Mouse (Mus musculus): ENCODE results near the gene Ass1.

The Ass1 gene

GRCm38 (mm10) chr2:31490556-31490955 lies 20.5 kb downstream of the Ass1 start:
- no peak for DNase-seq

DNA sequence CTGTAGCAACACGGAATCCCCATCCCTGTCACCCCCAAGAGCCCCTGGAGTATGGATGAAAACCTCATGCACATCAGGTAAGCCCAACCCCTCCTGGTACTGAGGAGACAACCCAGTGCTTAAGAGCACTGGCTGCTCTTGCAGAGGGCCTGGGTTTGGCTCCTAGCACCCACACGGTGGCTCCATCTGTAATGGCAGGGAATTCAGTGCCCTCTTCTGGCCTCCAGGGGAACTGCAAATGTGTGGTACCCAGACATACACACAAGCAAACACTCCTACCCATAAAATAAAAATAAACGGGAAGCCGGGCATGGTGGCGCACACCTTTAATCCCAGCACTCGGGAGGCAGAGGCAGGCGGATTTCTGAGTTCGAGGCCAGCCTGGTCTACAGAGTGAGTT lies 22.3 kb downstream of the Ass1 start:
- DNase-seq: no peak

- no peak for DNase-seq
Observed at GRCm38 (mm10) chr2:31493243-31493642, 23.2 kb downstream of the Ass1 start.

DNA sequence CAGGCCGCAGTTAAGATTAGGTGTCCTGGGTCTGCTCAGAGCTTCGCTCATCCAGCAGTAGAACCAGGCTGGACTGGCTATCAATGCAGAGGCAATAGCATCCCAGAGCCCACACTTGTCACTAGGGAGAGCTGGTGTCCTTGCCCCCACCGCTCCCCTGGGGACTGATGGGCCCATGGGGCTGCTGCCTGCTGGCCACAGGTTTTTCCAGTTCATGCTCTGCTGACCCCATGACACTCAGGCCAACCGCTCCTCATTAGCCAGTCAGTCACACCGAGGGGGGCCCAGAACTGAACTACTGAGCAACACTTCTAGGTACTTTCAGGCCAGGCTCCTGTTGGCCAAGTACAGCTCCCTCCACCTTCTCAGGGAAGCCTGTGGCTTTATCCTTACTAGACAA lies 24.3 kb downstream of the Ass1 start:
- DNase-seq: peak in 1 of 2 experiments; percentile 42

GRCm38 (mm10) chr2:31495046-31495476 lies 25.1 kb downstream of the Ass1 start:
- DNase-seq: no peak

GRCm38 (mm10) chr2:31496141-31496540 lies 26.1 kb downstream of the Ass1 start:
- no peak for DNase-seq

GRCm38 (mm10) chr2:31497113-31497512 lies 27.1 kb downstream of the Ass1 start:
- no peak for DNase-seq

DNA sequence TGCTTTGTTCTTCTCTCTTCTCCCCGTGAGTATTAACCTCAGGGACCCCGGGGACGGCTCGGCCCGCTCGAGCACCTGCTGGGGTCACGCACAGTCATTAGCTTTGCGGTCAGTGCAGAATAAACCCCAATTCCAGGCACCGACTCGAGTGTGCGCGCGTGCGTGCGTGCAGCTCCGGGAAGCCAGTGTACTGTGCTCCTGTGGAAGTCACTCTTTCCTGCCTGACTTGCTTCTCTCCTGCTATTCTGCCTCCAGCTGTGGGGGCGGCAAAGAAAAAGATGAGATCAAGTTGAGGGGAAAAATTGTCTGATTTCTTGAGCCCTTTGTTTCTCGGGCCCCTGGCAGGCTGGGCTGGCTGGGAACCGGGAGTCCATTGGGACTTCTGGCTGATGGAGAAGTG lies 27.6 kb downstream of the Ass1 start:
- no peak for DNase-seq

DNA sequence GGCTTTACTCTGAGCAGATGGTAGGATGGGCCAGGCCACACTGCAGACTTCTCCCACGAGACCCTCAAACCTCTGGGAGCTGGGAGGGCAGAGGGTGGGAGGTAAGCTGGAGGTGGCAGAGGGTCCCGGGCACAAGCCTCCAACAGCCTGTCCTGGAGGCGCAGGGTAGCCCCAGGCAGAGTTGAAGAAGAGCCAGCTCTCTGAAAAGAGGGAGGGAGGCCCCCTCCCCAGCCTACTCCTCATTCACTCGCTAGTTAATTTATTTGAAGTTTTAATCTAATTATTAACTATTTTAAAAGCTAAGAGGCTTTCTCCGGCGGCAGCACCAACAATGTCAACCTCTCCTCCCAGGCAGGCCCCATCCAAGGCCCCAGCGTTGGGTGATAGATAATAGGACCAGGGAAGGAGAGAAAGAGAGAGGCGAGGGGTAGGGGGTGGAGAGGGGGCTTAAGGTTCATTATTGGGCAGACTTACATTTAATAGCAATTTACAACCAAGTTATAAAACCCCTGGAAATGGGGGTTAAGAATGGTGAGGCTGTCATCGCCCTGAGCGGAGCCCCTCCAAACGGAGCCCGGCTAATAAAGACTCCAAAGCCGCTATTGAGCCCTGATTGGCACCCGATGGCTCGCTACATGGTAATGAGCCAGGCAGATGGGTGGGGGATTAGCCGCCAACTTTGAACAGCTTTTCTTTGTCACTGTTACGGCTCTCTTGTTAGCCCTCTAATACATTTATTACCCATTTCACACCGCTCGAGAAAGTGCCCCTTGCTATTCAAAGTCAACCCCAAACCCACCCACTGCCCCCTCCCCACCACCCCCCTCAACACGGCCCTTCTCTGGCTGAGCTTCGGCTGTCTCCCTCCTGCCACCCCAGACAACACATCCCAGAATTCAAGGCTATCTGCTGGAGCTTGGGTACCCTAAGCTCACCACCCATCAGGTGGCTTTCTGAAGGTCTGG lies 29.6 kb downstream of the Ass1 start:
- peak in 1 of 2 experiments; percentile 45 for DNase-seq

- no peak for DNase-seq
Observed at GRCm38 (mm10) chr2:31500292-31501204, 30.5 kb downstream of the Ass1 start.

DNA sequence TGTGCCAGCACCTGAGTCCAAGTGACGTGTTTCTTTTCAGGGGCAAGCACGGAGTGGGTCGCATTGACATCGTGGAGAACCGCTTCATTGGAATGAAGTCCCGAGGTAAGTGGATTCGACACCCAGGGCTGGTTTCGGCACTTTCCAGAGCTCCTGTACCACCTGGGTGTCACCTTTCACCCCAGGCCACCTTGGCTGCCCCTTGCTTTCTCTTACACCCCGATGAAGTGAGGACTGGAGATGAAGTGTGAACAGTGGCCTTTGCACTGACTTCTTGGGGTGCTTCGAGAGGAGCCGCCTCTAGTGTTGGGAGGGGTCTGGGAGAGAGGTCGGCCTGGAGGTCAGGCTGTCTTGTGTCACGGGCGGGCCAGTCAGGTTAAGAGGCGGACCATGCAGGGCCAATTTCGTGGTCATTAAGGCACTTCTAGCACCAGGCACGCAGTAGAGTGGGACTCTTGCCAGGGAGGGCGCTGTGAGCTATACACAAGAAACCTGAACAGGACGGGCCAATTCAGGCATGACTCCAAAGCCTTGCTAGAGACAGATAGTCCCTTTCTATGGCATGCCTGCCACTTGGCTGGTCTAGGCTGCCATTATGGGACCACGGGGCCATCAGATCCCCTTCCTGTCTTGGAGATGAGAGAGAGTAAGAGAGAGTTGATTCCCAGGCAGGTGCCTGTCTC lies 31.6 kb downstream of the Ass1 start:
- peak; percentile 54 to 64 for DNase-seq

GRCm38 (mm10) chr2:31502616-31503522 lies 32.9 kb downstream of the Ass1 start:
- DNase-seq: no peak

DNA sequence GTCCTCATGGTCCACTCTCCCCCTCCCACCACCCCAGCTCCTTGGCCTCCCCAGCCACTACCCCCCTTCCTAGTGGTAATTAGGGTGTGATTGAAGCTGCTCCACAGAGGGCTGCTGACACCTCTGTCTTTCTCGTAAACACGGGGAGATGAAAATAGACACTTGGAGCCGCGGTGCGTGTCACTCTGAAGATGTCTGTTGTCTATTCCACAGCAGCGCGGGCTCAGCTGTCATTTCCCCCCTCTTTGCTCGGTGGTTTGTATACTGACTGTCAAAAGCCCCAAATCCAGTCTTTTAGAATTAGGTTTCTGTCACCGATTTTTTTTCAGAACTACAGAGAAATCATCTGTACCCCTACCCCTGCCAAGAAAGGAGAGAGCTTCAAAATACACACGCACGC lies 35.5 kb downstream of the Ass1 start:
- DNase-seq: no peak

GRCm38 (mm10) chr2:31508851-31509250 lies 38.8 kb downstream of the Ass1 start:
- no peak for DNase-seq

- DNase-seq: no peak
Observed at GRCm38 (mm10) chr2:31511316-31511715, 41.3 kb downstream of the Ass1 start.

DNA sequence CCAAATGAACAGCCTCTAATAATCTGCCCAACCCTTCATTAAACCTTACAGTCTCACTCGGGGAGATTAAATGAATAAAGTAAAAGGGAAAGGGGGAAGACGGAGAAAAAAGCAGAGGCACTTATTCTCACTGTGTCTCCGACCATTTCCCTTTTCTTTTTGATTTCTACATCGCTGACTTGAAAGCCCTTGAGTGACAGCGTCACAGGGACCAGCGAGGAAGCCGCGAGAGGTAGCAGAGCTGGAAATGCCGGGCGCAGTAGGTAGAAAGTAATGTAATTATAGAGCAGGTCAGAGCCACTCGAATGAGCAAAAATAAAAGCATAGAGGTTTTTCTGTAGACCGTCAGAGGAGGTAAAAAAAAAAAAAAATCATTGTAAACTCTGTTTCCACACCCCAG lies 46.5 kb downstream of the Ass1 start:
- DNase-seq: no peak

GRCm38 (mm10) chr2:31521800-31522335 lies 51.9 kb downstream of the Ass1 start:
- no peak for DNase-seq

- no peak for DNase-seq
Observed at GRCm38 (mm10) chr2:31524641-31525040, 54.6 kb downstream of the Ass1 start.

DNA sequence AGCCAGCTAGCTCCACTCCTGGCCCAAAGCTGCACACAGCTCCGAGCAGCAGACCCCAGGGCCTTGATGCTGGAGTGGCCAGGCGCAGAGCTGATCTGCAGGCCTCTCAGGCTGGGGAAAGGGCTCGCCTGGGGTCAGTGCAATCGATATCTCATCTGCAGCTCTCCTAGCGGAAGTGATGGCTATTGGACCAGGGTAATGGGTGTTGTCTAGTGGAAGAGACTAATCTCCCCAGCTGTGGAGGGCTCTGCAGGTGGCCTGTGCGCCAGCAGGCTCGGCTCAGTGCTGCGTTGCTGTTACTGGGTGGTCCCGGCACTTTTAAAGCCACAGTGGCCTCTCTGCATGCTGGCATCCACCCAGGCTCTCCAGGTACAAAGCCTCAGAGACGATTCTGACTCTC lies 55.8 kb downstream of the Ass1 start:
- no peak for DNase-seq

- no peak for DNase-seq
Observed at GRCm38 (mm10) chr2:31530201-31530600, 60.2 kb downstream of the Ass1 start.

DNA sequence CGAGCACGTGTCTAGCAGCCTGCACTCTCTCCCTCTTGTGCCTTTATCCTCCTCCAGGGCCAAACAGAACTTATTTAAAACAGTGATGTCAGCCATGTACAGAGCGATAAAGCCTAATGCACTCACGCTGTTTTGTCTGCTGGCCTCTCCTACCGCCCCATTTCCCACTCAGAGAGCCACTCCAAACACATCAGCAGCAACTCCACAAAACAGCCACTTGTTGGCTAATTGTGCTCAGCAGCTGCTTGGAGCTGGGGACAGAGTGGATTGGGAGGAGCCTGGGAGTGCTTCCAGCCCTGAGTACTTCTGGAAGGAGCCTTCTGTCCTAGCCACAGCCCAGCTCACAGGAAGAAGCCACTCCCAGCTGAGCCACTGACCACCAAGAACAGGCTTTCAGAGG lies 67.0 kb downstream of the Ass1 start:
- DNase-seq: no peak

GRCm38 (mm10) chr2:31538745-31539144 lies 68.7 kb downstream of the Ass1 start:
- no peak for DNase-seq
